Mouse (Mus musculus): ENCODE results near the gene Rita1. TPM values are rescaled to one million over a fixed set of nuclear protein-coding genes. Genes with fewer than 3 reads are reported as not detected.

Rita1 gene
- polyA plus RNA-seq, 1 experiment: 9.0 TPM

DNA sequence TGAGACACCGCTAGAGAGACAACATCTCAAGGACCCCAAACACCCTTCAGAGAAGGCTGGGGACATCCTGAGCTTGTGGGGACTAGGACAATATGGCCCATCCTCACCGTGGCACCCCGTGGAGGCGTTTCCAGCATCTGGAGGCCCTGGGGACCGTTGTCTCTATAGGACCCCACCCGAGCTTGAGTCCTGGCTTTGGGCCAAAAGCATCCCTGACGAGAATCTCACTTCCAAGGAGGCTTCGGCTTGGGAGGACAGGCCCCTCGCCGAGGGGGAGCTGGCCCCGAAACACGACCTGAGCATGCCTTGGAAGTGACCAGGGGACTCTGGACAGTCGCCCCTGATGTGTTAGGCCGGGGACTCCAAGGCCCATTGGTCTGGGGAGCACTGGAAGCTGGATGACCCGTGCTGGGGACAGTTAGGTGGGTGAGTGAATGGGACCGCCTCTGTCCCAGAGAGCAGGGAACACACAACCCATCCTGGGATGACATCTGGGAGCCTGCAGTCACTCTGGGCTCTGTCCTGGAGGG is 3.1 kb downstream of the Rita1 start:
- no peak overlapping the region for H3K4me3 ChIP-seq (ENCODE audit: control insufficient read depth, low read depth, low read length)
- no peak overlapping the region for H3K27ac ChIP-seq (ENCODE audit: control insufficient read depth, insufficient read depth, low read depth, low read length)
- TF ChIP-seq POLR2A (IDR thresholded peaks at IDR 0.05; ENCODE audit: control insufficient read depth, low read depth, low read length) (no peak), CTCF (IDR thresholded peaks at IDR 0.05; ENCODE audit: control insufficient read depth, insufficient read depth, insufficient replicate concordance, low read depth, low read length) (no peak)
- H3K4me1 ChIP-seq (ENCODE audit: control insufficient read depth, insufficient read depth, low read length): peaks cover 38% of the 10 kb centered on the region
- no peaks in the 10 kb centered on the region for H3K27me3 ChIP-seq (ENCODE audit: control insufficient read depth, insufficient read depth, low read length)
- H3K36me3 ChIP-seq (ENCODE audit: control insufficient read depth, insufficient read depth, low read length): no peaks in the 10 kb centered on the region

DNA sequence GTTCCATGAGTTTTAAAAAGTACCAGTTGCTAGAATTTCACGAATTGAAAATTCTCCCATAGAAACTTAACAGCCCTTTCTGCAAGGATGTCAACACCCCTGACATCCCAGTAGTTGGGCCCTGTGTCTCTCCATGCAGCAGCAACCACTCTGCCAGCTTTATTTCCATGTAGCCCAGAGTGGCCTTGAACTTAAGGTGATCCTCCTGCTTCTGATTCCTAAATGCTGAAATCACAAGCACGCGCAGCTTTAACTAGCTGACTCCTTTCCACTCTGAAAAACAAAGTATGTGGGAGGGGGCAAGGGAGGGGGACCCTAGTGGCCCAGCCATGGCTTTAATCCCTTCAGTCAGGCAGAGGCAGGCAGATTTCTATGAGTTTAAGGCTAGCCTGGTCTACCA is 5.1 kb downstream of the Rita1 start:
- Histone ChIP-seq H3K4me3 (ENCODE audit: control insufficient read depth, low read depth, low read length) (no peak overlapping the region), H3K27ac (ENCODE audit: control insufficient read depth, insufficient read depth, low read depth, low read length) (no peak overlapping the region), H3K4me1 (ENCODE audit: control insufficient read depth, insufficient read depth, low read length) (peaks cover 31% of the 10 kb centered on the region), H3K36me3 (ENCODE audit: control insufficient read depth, insufficient read depth, low read length) (no peaks in the 10 kb centered on the region), H3K27me3 (ENCODE audit: control insufficient read depth, insufficient read depth, low read length) (no peaks in the 10 kb centered on the region)
- TF ChIP-seq POLR2A (IDR thresholded peaks at IDR 0.05; ENCODE audit: control insufficient read depth, low read depth, low read length) (no peak), CTCF (IDR thresholded peaks at IDR 0.05; ENCODE audit: control insufficient read depth, insufficient read depth, insufficient replicate concordance, low read depth, low read length) (no peak)

- H3K4me1 ChIP-seq (ENCODE audit: control insufficient read depth, insufficient read depth, low read length): peaks cover 27% of the 10 kb centered on the region
- no peaks in the 10 kb centered on the region for H3K36me3 ChIP-seq (ENCODE audit: control insufficient read depth, insufficient read depth, low read length)
- TF ChIP-seq POLR2A (IDR thresholded peaks at IDR 0.05; ENCODE audit: control insufficient read depth, low read depth, low read length): no peak
- no peak for TF ChIP-seq CTCF (IDR thresholded peaks at IDR 0.05; ENCODE audit: control insufficient read depth, insufficient read depth, insufficient replicate concordance, low read depth, low read length)
- no peak overlapping the region for H3K27ac ChIP-seq (ENCODE audit: control insufficient read depth, insufficient read depth, low read depth, low read length)
- no peaks in the 10 kb centered on the region for H3K27me3 ChIP-seq (ENCODE audit: control insufficient read depth, insufficient read depth, low read length)
- H3K4me3 ChIP-seq (ENCODE audit: control insufficient read depth, low read depth, low read length): no peak overlapping the region
These were observed 5.7 kb downstream of the Rita1 start for GRCm38 (mm10) chr5:120606590-120607200.

GRCm38 (mm10) chr5:120605688-120606087 is 6.7 kb downstream of the Rita1 start:
- Histone ChIP-seq H3K4me3 (ENCODE audit: control insufficient read depth, low read depth, low read length) (no peak overlapping the region), H3K36me3 (ENCODE audit: control insufficient read depth, insufficient read depth, low read length) (no peaks in the 10 kb centered on the region), H3K4me1 (ENCODE audit: control insufficient read depth, insufficient read depth, low read length) (peaks cover 21% of the 10 kb centered on the region), H3K27ac (ENCODE audit: control insufficient read depth, insufficient read depth, low read depth, low read length) (no peak overlapping the region), H3K27me3 (ENCODE audit: control insufficient read depth, insufficient read depth, low read length) (no peaks in the 10 kb centered on the region)
- peak; percentile 58; the same call in 1 of the 2 replicates for TF ChIP-seq CTCF (IDR thresholded peaks at IDR 0.05; ENCODE audit: control insufficient read depth, insufficient read depth, insufficient replicate concordance, low read depth, low read length)
- no peak for TF ChIP-seq POLR2A (IDR thresholded peaks at IDR 0.05; ENCODE audit: control insufficient read depth, low read depth, low read length)

GRCm38 (mm10) chr5:120605241-120605661 is 7.1 kb downstream of the Rita1 start:
- Histone ChIP-seq H3K4me3 (ENCODE audit: control insufficient read depth, low read depth, low read length) (peak overlapping the region; percentile 25; the same call in 1 of the 2 replicates), H3K4me1 (ENCODE audit: control insufficient read depth, insufficient read depth, low read length) (peaks cover 21% of the 10 kb centered on the region), H3K27me3 (ENCODE audit: control insufficient read depth, insufficient read depth, low read length) (no peaks in the 10 kb centered on the region), H3K36me3 (ENCODE audit: control insufficient read depth, insufficient read depth, low read length) (no peaks in the 10 kb centered on the region), H3K27ac (ENCODE audit: control insufficient read depth, insufficient read depth, low read depth, low read length) (no peak overlapping the region)
- TF ChIP-seq POLR2A (IDR thresholded peaks at IDR 0.05; ENCODE audit: control insufficient read depth, low read depth, low read length) (no peak), CTCF (IDR thresholded peaks at IDR 0.05; ENCODE audit: control insufficient read depth, insufficient read depth, insufficient replicate concordance, low read depth, low read length) (no peak)

DNA sequence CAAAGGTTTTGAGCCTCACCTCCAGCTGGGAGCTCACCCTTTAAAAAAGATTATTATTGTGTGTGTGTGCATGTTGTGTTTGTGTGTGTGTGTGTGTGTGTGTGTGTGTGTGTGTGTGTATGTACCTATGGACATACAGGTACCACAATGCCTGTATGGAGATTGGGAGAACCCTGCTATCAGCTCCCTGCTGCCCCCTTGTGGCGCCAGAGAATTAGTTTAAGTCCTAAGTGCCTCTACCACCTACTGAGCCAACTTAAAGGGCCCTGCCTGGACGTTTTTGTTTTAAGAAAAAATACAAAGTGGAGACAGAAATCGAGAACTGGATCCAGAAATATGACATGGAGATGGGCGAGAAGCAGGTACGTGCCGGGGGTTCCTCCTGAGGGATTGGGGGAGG is 7.5 kb downstream of the Rita1 start:
- no peak overlapping the region for H3K27ac ChIP-seq (ENCODE audit: control insufficient read depth, insufficient read depth, low read depth, low read length)
- H3K36me3 ChIP-seq (ENCODE audit: control insufficient read depth, insufficient read depth, low read length): no peaks in the 10 kb centered on the region
- peaks cover 21% of the 10 kb centered on the region for H3K4me1 ChIP-seq (ENCODE audit: control insufficient read depth, insufficient read depth, low read length)
- TF ChIP-seq CTCF (IDR thresholded peaks at IDR 0.05; ENCODE audit: control insufficient read depth, insufficient read depth, insufficient replicate concordance, low read depth, low read length): peak; percentile 49; the same call in 1 of the 2 replicates
- no peak for TF ChIP-seq POLR2A (IDR thresholded peaks at IDR 0.05; ENCODE audit: control insufficient read depth, low read depth, low read length)
- no peaks in the 10 kb centered on the region for H3K27me3 ChIP-seq (ENCODE audit: control insufficient read depth, insufficient read depth, low read length)
- H3K4me3 ChIP-seq (ENCODE audit: control insufficient read depth, low read depth, low read length): no peak overlapping the region

GRCm38 (mm10) chr5:120603515-120603914 is 8.9 kb downstream of the Rita1 start:
- no peaks in the 10 kb centered on the region for H3K36me3 ChIP-seq (ENCODE audit: control insufficient read depth, insufficient read depth, low read length)
- no peak overlapping the region for H3K4me3 ChIP-seq (ENCODE audit: control insufficient read depth, low read depth, low read length)
- H3K27me3 ChIP-seq (ENCODE audit: control insufficient read depth, insufficient read depth, low read length): no peaks in the 10 kb centered on the region
- no peak overlapping the region for H3K27ac ChIP-seq (ENCODE audit: control insufficient read depth, insufficient read depth, low read depth, low read length)
- no peak for TF ChIP-seq CTCF (IDR thresholded peaks at IDR 0.05; ENCODE audit: control insufficient read depth, insufficient read depth, insufficient replicate concordance, low read depth, low read length)
- no peak for TF ChIP-seq POLR2A (IDR thresholded peaks at IDR 0.05; ENCODE audit: control insufficient read depth, low read depth, low read length)
- peaks cover 21% of the 10 kb centered on the region for H3K4me1 ChIP-seq (ENCODE audit: control insufficient read depth, insufficient read depth, low read length)

Data from testis, adult 2 months (tissue).